Mouse (Mus musculus) brain, embryonic 14.5 days (tissue): ENCODE results near the gene Cox4i2.

ENCODE experiments used
- CTCF ChIP-seq: fragments of 200-500 bp; IDR thresholded peaks from 2 replicates; pipeline ENCODE4 v1.5.1; 2012; ENCODE audit warnings: inconsistent platforms, mild to moderate bottlenecking, moderate library complexity, borderline replicate concordance; ENCODE audit not compliant: insufficient read depth, insufficient read length; ENCODE audit errors: extremely low read depth
- POLR2A ChIP-seq: fragments of 200-500 bp; IDR thresholded peaks from 2 replicates; pipeline ENCODE4 v1.6.1; 2012; ENCODE audit warnings: mild to moderate bottlenecking, inconsistent platforms, borderline replicate concordance; ENCODE audit not compliant: poor library complexity, insufficient read depth, insufficient read length, severe bottlenecking; ENCODE audit errors: extremely low read depth

GRCm38 (mm10) chr2:152704256-152704605 lies 49.7 kb upstream of the Cox4i2 start:
- TF ChIP-seq CTCF (no peak), POLR2A (no peak)
